In genomic region chr2:163719616-163720015, GRCm38 (mm10) we compare ENCODE assay signal across 10 mouse cellular contexts. TPM values are rescaled to one million over a fixed set of nuclear protein-coding genes. Genes with fewer than 3 reads are reported as not detected.
DNase-seq lines count a peak whose midpoint lies in the region; ATAC-seq lines count a peak whose summit lies in the region.
"Had no signal": no experiment of that assay in that cellular context is flagged by ENCODE, and none has a peak within 500 bp of the region (broad histone marks: within the 10 kb centered on the region; RNA-seq: fewer than 3 reads in every experiment).

No protein-coding gene starts in this region.

- peaks cover 31% of the 10 kb centered on the region for H3K4me1 ChIP-seq in forebrain, embryonic 12.5 days
- H3K4me1 ChIP-seq in forebrain, embryonic 10.5 days, result peaks cover 25% of the 10 kb centered on the region
- 0 out of 2 replicates have a peak, but pooled peaks cover 7% of the 10 kb centered on the region for H3K4me1 ChIP-seq in limb, embryonic 11.5 days (ENCODE audit: control insufficient read depth, insufficient read depth, low read length)
- peaks cover 30% of the 10 kb centered on the region for H3K4me1 ChIP-seq in limb, embryonic 10.5 days
- peaks cover 47% of the 10 kb centered on the region for H3K4me1 ChIP-seq in midbrain, embryonic 13.5 days (replicated peaks)

- H3K4me2 ChIP-seq in forebrain, embryonic 12.5 days, result no peak overlapping the region
- H3K4me2 ChIP-seq in limb, embryonic 11.5 days (ENCODE audit: low read depth, severe bottlenecking), result no peak overlapping the region
- H3K4me2 ChIP-seq in midbrain, embryonic 13.5 days (replicated peaks), result no peak overlapping the region

- H3K36me3 ChIP-seq in forebrain, embryonic 12.5 days (replicated peaks), result peaks cover 20% of the 10 kb centered on the region
- H3K36me3 ChIP-seq in forebrain, embryonic 10.5 days (replicated peaks), result peaks cover 36% of the 10 kb centered on the region
- peaks cover 6% of the 10 kb centered on the region; the same call in 1 of the 2 replicates for H3K36me3 ChIP-seq in limb, embryonic 11.5 days (ENCODE audit: control insufficient read depth, insufficient read depth, low read length)
- H3K36me3 ChIP-seq in limb, embryonic 10.5 days, result peaks cover 38% of the 10 kb centered on the region
- H3K36me3 ChIP-seq in midbrain, embryonic 13.5 days, result peaks cover 21% of the 10 kb centered on the region

- H3K4me3 ChIP-seq in forebrain, embryonic 12.5 days (replicated peaks), result no peak overlapping the region
- H3K4me3 ChIP-seq in forebrain, embryonic 10.5 days, result no peak overlapping the region
- H3K4me3 ChIP-seq in limb, embryonic 11.5 days (ENCODE audit: low read depth, low read length), result no peak overlapping the region
- H3K4me3 ChIP-seq in limb, embryonic 10.5 days, result no peak overlapping the region
- no peak overlapping the region for H3K4me3 ChIP-seq in midbrain, embryonic 13.5 days (replicated peaks)
- H3K4me3 ChIP-seq: heart, embryonic 12.5 days had no signal

- H3K27me3 ChIP-seq in forebrain, embryonic 12.5 days, result no peaks in the 10 kb centered on the region
- H3K27me3 ChIP-seq in forebrain, embryonic 10.5 days (ENCODE audit: poor library complexity, severe bottlenecking), result no peaks in the 10 kb centered on the region
- no peaks in the 10 kb centered on the region for H3K27me3 ChIP-seq in limb, embryonic 11.5 days (ENCODE audit: control insufficient read depth, insufficient read depth, low read length)
- no peaks in the 10 kb centered on the region for H3K27me3 ChIP-seq in limb, embryonic 10.5 days (ENCODE audit: low read depth, poor library complexity, severe bottlenecking)
- no peaks in the 10 kb centered on the region for H3K27me3 ChIP-seq in midbrain, embryonic 13.5 days
- H3K27me3 ChIP-seq: heart, embryonic 12.5 days had no signal

- H3K27ac ChIP-seq in forebrain, embryonic 12.5 days, result no peak overlapping the region
- H3K27ac ChIP-seq in forebrain, embryonic 10.5 days, result no peak overlapping the region
- no peak overlapping the region for H3K27ac ChIP-seq in limb, embryonic 11.5 days (replicated peaks; ENCODE audit: low read depth, low read length)
- H3K27ac ChIP-seq in limb, embryonic 10.5 days, result no peak overlapping the region
- peak overlapping the region; percentile 5; the same call in 1 of the 2 replicates for H3K27ac ChIP-seq in midbrain, embryonic 13.5 days
- H3K27ac ChIP-seq: macrophage had no signal

- H3K9me3 ChIP-seq in forebrain, embryonic 12.5 days, result no peaks in the 10 kb centered on the region
- no peaks in the 10 kb centered on the region for H3K9me3 ChIP-seq in forebrain, embryonic 10.5 days
- H3K9me3 ChIP-seq in limb, embryonic 11.5 days (ENCODE audit: control insufficient read depth, low read length), result no peaks in the 10 kb centered on the region
- no peaks in the 10 kb centered on the region for H3K9me3 ChIP-seq in limb, embryonic 10.5 days (replicated peaks)
- H3K9me3 ChIP-seq in midbrain, embryonic 13.5 days, result no peaks in the 10 kb centered on the region
- H3K9me3 ChIP-seq: heart, embryonic 12.5 days had no signal

- peak; percentile 27; the same call in 1 of the 2 replicates for ATAC-seq in forebrain, embryonic 12.5 days (ENCODE audit: low FRiP score)
- no peak for ATAC-seq in limb, embryonic 11.5 days (ENCODE audit: insufficient number of reproducible peaks, low FRiP score, low TSS enrichment, low read depth)
- ATAC-seq in granulocyte monocyte progenitor cell, adult 5-6 weeks (replicated peaks; ENCODE audit: poor library complexity, severe bottlenecking), result peak; percentile 1; the same call in 1 of the 2 replicates
- peak; percentile 9; the same call in 1 of the 2 replicates for ATAC-seq in midbrain, embryonic 13.5 days

- DNase-seq in forebrain, embryonic 10.5 days (ENCODE audit: extremely low spot score, low spot score), result no peak
- DNase-seq in limb, embryonic 11.5 days (ENCODE audit: low spot score), result no peak
- no peak for DNase-seq in limb, embryonic 10.5 days (ENCODE audit: low spot score)
- no peak for DNase-seq in thymus, postnatal 4 days
- no peak for DNase-seq in spleen, postnatal 10 days (ENCODE audit: low spot score in 2 of 2)

- 51% methylated on average over 4 of the region's 4 CpGs for WGBS in forebrain, embryonic 12.5 days
- WGBS in forebrain, embryonic 10.5 days, result 50% methylated on average over 4 of the region's 4 CpGs
- 54% methylated on average over 4 of the region's 4 CpGs for WGBS in limb, embryonic 11.5 days
- WGBS in limb, embryonic 10.5 days, result 50% methylated on average over 4 of the region's 4 CpGs
- WGBS in midbrain, embryonic 13.5 days, result 41% methylated on average over 4 of the region's 4 CpGs

- H3K9ac ChIP-seq in forebrain, embryonic 12.5 days, result no peak overlapping the region
- 0 out of 2 replicates have a peak overlapping the region, but pooled peaks have one; percentile 22 for H3K9ac ChIP-seq in limb, embryonic 11.5 days (ENCODE audit: low read length)
- H3K9ac ChIP-seq in midbrain, embryonic 13.5 days (replicated peaks), result no peak overlapping the region
- H3K9ac ChIP-seq: heart, embryonic 12.5 days had no signal

RNA-seq across cellular contexts. Expression of gene Ada, which starts 30.4 kb away (rescaled TPM):
- 7.3 and 7.9 TPM in 2 replicates for polyA plus RNA-seq in forebrain, embryonic 12.5 days (2016; fragmentation: Nextera tagmentation; extraction: Ambion mirVana)
- polyA plus RNA-seq in forebrain, embryonic 10.5 days (2016; fragmentation: Nextera tagmentation; extraction: Ambion mirVana), result 13.6 and 13.9 TPM in 2 replicates
- polyA plus RNA-seq in limb, embryonic 11.5 days (2014; fragmentation: Nextera tagmentation; extraction: Ambion mirVana), result 9.7 and 10.9 TPM in 2 replicates
- polyA plus RNA-seq in limb, embryonic 10.5 days (2016; fragmentation: Nextera tagmentation; extraction: Ambion mirVana), result 12.2 and 13.8 TPM in 2 replicates
- total RNA-seq in granulocyte monocyte progenitor cell, adult 5-6 weeks (2014; fragmentation: Nextera tagmentation), result 14.7 and 22.8 TPM in 2 replicates
- 17.0 and 19.3 TPM in 2 replicates for total RNA-seq in granulocyte monocyte progenitor cell, adult 5-6 weeks (2017)
- 3.4 and 4.6 TPM in 2 replicates for polyA plus RNA-seq in midbrain, embryonic 13.5 days (2015; fragmentation: Nextera tagmentation; extraction: Ambion mirVana)
